Mouse (Mus musculus): Measurements from ENCODE around the gene Ubqln4.

- TF ChIP-seq CTCF (conservative IDR thresholded peaks at IDR 0.05 in 1 of 2, IDR thresholded peaks at IDR 0.05 in 1 of 2; ENCODE audit: low read depth in 2 of 2, low read length in 2 of 2) = no peak
- no peak for TF ChIP-seq ELF1 (IDR thresholded peaks at IDR 0.05; ENCODE audit: low read depth, low read length)
- no peak for TF ChIP-seq EP300 (IDR thresholded peaks at IDR 0.05; ENCODE audit: low read length)
- no peak for TF ChIP-seq GABPA (IDR thresholded peaks at IDR 0.05; ENCODE audit: insufficient replicate concordance, low read depth, low read length)
Observed at GRCm38 (mm10) chr3:88569093-88569492, 15.5 kb downstream of the Ubqln4 start.

All from CH12.LX (cell line).